Mouse (Mus musculus) heart, postnatal 4 days (tissue): ENCODE data around the gene Rhbdd1. TPM values are rescaled to one million over a fixed set of nuclear protein-coding genes. Genes with fewer than 3 reads are reported as not detected.

Experiments
- DNase-seq: peaks from one replicate; pipeline ENCODE4 v3.0.0; 2021
- total RNA-seq, 2 experiments: library from RNA; stranded (reverse); gene quantifications; 2 replicates each; pipeline ENCODE4 v1.2.3; 2021

Rhbdd1 gene
- 10 to 100 TPM; 11.6 to 11.8 TPM for total RNA-seq

GRCm38 (mm10) chr1:82316111-82316745, at the start of gene Rhbdd1:
Rhbdd1 (plus strand) TSS chr1:82316452.
- DNase-seq, result peak; percentile 98

- no peak for DNase-seq
Observed at GRCm38 (mm10) chr1:82267547-82267946, 48.7 kb upstream of the Rhbdd1 start.

DNA sequence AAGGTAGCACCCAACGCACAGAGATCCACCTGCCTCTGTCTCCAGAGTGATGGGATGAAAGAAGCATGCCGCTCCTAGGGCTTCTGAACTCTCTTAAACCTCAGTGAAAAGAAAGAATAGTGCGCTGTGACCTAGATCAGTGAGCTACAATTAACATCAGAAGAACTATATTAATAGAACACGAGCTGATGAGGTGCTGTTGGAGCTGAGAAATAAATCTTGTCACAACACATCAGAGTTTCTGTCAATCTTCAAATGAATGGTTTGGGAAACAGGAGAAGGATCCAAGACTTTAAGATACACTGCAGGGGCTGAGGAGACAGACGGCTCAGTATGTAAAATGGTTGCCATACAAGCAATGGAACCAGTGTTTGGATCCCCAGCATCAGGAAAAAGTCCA, 44.0 kb upstream of the Rhbdd1 start:
- no peak for DNase-seq

GRCm38 (mm10) chr1:82273529-82273928, 42.7 kb upstream of the Rhbdd1 start:
- no peak for DNase-seq

GRCm38 (mm10) chr1:82274361-82274760, 41.9 kb upstream of the Rhbdd1 start:
- DNase-seq, result no peak

DNA sequence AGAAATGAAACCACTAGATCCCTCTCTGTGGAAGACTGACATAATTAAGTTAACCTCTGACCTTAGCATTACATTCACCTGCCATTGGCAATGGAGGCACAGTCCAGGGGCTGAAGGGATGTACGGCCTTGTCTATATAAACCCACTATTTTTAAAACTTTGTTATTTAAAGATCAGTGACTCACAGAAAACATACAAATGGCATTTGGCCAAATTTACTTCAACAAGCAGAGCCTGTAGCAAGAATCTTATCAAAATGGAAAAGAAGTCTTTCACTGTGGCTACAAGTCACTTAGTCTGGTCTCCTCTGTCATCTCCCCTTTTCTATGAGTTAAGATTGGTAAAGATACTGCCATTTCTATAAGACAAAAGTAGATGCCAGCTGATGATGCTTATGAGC, 36.5 kb upstream of the Rhbdd1 start:
- no peak for DNase-seq

DNA sequence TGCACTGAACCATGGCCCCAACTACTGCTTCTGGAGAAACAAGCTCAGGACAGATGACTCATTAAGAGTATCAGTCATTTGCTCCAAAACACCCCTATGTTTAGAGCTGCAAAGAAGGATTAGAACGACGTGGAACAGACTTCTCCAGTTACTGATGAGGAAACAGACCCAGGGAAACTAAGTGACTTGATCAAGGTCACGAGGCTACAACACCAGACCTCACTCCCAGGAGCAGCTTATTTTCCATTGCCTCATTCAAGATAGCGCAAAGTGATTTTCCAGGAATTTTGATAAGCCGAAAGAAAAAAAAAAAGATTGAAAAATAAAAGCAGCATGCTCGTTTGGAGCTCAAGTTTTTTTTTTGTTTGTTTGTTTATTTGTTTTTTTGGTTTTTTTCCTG, 34.4 kb upstream of the Rhbdd1 start:
- no peak for DNase-seq

DNA sequence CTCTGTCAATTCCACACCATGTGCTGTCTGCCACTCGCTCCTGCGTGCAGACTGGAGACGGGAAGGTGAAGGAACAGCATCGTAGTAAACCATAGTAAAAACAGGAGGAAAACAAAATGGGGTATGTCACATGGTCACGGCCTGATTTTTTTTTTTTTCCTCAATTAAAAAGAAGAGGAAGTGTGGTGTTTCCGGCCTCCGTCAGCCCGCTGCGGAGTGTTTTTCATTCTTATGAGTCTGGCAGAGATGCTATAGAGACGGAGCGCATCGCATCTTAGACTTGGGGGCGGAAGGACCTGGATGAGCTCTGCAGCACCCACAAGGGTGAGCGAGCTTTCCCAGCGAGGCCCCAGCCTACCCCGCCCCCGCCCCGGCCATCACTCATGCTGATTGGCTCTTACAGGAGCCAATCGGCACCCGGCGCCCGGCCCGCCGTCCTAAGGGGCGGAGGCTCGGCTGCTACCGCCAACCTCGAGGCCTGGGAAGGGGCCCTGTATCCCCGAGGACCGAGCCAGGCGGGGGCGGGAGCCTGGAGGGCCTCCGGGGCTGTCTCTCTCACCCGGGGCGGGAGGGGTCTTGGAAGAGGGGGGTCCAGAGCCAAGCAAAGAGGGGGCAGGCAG, 33.1 kb upstream of the Rhbdd1 start:
- peak; percentile 92 for DNase-seq

GRCm38 (mm10) chr1:82283901-82284301, 32.4 kb upstream of the Rhbdd1 start:
- DNase-seq, result peak; percentile 21

DNA sequence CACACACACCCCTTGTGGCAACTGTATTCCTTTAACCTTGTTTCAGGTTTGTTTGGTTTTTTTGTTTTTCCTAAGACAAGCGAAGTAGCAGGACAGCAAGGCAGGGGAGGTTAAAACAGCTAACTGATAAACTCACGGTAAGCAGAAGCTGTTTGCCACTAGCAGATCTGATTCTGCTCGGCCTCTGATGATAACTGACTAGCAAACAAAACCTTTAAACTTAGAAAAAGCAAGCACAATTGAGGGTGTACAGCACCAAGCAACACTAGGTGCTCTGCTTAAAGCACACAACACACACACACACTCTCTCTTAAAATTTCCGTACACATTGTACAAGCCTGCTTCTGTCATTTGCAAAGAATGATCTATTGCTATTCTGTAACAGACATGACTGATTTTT, 31.8 kb upstream of the Rhbdd1 start:
- DNase-seq, result no peak

DNA sequence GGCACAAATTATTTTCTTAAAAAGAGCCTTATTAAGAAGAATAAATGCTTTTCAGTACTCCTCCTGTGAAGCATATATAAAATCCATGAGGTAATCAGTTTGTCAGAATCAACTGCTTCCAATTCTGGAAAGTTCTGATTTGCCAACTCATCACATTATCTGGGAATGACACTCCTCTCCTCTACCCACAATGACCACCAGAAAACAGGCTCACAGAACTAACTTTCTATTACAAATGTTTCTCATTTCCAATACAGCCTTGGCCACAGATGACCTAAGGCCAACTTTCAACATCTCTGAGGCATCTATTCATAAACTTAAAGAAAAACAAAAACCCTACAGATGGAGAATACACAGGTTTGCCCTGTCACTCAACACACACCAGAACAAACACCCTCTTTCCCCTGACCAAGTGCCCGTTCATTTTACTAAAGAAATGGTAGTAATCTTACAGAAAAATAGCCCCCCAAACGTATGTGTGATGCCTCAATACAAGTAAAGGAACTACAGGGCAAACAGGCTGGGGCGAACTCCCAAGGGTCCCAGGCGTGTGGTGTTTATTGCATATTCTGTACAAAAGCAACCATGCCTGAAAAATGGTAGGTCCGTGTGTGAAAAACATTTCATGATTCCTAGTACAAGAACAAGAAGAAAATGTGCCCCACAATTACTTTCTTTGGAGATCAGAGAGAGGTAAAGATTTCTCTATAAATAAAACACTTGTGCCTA, 30.6 kb upstream of the Rhbdd1 start:
- DNase-seq, result no peak

- DNase-seq, result peak; percentile 16
Observed at GRCm38 (mm10) chr1:82286190-82287051, 29.8 kb upstream of the Rhbdd1 start.

DNA sequence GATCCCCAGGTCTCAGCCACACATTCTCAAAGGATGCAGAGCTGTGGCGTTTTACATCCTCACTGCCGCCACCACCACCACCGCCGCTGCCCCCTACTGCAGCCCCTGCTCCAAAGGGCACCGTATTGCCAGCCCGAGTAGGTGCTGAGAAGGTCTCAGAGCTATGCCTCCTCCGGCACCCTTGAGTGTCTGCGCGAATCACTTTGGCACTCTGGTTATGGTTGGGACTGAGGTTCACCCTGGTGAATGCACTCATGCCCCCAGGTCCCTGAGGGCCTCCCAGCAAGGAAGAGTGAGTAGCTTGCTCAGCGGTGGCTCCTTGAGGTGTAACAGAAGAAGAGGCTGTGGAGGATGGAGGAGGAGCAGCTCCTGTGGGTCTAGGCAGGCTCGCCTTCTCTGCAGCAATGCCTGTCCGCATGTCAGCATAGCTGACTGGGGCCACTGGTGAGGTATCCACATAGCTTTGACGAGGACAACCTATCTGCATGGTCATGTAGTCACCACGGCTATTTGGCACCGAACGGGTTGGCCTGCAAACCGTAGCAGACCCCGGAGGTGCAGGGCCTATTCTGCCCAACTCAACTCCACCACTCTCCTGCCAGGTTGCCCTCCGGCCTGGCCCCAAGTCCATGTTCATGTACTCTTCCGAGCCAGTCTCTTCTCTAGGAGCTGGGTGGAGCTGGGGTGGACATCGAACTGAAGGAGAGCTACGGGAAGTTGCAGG, 29.0 kb upstream of the Rhbdd1 start:
- DNase-seq, result peak; percentile 47

GRCm38 (mm10) chr1:82287776-82288325, 28.4 kb upstream of the Rhbdd1 start:
- DNase-seq, result no peak

- DNase-seq, result peak; percentile 41
Observed at GRCm38 (mm10) chr1:82288421-82288990, 27.7 kb upstream of the Rhbdd1 start.

DNA sequence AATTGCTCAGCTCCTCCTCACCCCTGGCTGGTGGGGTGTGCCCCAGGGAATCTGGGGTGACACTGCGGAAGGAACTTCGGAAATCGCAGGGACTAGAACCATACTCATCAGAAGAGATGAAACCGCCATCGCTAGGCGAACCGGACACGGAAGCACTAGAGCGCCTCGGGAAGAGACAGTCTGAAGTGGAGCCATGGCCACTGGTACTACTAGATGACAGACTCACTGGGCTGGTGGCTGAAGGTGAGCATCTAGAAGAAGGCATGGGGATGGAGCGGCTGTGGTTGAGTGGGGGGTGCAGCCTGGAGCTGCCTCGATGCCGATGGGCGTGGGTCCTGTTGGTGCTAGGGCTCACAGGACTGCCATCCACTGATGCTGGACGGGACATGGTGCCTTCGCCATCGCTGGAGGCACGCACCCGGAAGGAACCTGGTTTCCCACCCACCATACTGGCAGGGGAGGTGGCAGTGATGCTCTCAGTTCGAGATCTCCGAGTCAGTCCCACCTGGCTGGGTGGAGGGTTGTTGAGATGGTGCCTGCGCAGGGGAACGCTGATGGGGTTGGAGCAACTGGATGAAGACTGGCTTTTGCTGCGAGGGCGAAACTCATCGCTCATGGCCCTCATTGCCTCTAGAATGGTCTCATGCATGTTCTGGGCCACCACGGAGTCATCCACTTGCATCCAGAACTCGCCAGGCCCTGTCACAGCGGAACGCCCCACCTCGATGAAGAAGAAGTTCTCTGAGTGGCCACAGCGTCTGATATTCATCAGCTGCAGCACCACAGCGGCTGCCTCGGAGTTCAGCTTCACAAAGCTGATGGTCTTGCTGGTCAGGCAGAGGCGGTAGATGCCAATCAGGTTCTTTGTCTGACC, 26.9 kb upstream of the Rhbdd1 start:
- DNase-seq, result peak; percentile 30

GRCm38 (mm10) chr1:82289990-82290681, 26.1 kb upstream of the Rhbdd1 start:
- DNase-seq, result peak; percentile 52

DNA sequence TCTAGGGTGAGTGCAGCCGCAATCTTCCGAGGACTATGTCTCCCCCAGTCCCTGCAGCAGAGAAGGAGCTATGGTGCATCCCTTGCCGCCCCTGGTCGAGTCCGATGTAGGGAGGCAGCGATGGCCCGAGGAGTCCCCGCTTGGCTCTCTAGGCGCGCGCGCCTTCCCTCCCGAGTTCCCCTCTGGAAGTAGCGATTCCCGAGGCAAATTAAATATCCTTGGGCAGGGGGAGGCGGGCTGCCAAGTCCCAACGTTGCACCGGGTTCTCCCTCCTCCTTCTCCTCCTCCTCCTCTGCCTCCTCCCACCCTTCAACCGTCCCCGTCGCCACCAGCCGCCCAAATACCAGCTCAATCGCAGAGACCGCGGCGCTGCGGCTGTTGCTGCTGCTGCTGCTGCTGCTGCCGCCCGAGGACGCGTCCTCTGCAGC, 25.5 kb upstream of the Rhbdd1 start:
- DNase-seq, result peak; percentile 85

- peak; percentile 87 for DNase-seq
Observed at GRCm38 (mm10) chr1:82291151-82291797, 25.0 kb upstream of the Rhbdd1 start, which contains the start of gene Irs1. Irs1 (minus strand) TSS chr1:82291416.
